Mouse (Mus musculus) bone marrow macrophage, adult 2 months (primary cell): Measurements from ENCODE around the gene Tmco1.

Experiments
- CTCF ChIP-seq: IDR thresholded peaks from 2 replicates; pipeline ENCODE4 v1.5.1; 2012; ENCODE audit warnings: low read depth, mild to moderate bottlenecking, low read length, moderate library complexity
- POLR2A ChIP-seq: IDR thresholded peaks from 2 replicates; pipeline ENCODE4 v1.6.1; 2012; ENCODE audit warnings: mild to moderate bottlenecking, low read depth, low read length, borderline replicate concordance

GRCm38 (mm10) chr1:167374003-167374784 lies 66.0 kb downstream of the Tmco1 start:
- TF ChIP-seq CTCF (no peak), POLR2A (no peak)
